Mouse (Mus musculus) hindbrain, embryonic 13.5 days (tissue): Measurements from ENCODE around the gene Hs3st5. TPM values are rescaled to one million over a fixed set of nuclear protein-coding genes. Genes with fewer than 3 reads are reported as not detected.
A peak's percentile ranks its signal among the peaks of the same experiment; 100 is the strongest.
"Not testable (repeated sequence)": the region's sequence is repeated elsewhere in the genome, so short reads cannot be mapped to it uniquely, and the experiment has no call there.

Experiments
- ATAC-seq: fragments of 200-750 bp; cut with Nextera tagmentation; 2 replicates; pipeline ENCODE4 v1.8.0; 2017; ENCODE audit warnings: moderate TSS enrichment; ENCODE audit not compliant: low FRiP score
- H3K27ac ChIP-seq: fragments of 300-500 bp; sonication (generic); 2 replicates; pipeline ENCODE4 v1.5.1; 2015; ENCODE audit warnings: inconsistent platforms, mild to moderate bottlenecking, moderate library complexity
- H3K27me3 ChIP-seq: fragments of 300-500 bp; sonication (generic); 2 replicates; pipeline ENCODE4 v1.6.1; 2015; ENCODE audit warnings: mild to moderate bottlenecking, inconsistent platforms
- H3K36me3 ChIP-seq: fragments of 300-500 bp; sonication (generic); 2 replicates; pipeline ENCODE4 v1.6.1; 2015; ENCODE audit warnings: mild to moderate bottlenecking, inconsistent platforms
- H3K4me1 ChIP-seq: fragments of 300-500 bp; sonication (generic); replicated peaks from 2 replicates; pipeline ENCODE4 v1.6.1; 2015; ENCODE audit warnings: inconsistent platforms
- H3K4me2 ChIP-seq: fragments of 300-500 bp; sonication (generic); 2 replicates; pipeline ENCODE4 v1.6.1; 2015; ENCODE audit warnings: inconsistent platforms, mild to moderate bottlenecking, moderate library complexity
- H3K4me3 ChIP-seq: fragments of 300-500 bp; sonication (generic); 2 replicates; pipeline ENCODE4 v1.5.1; 2015; ENCODE audit warnings: mild to moderate bottlenecking, inconsistent platforms
- H3K9ac ChIP-seq: fragments of 300-500 bp; sonication (generic); 2 replicates; pipeline ENCODE4 v1.6.1; 2015; ENCODE audit warnings: mild to moderate bottlenecking, inconsistent platforms
- H3K9me3 ChIP-seq: fragments of 300-500 bp; sonication (generic); 2 replicates; pipeline ENCODE4 v1.6.1; 2016; ENCODE audit warnings: inconsistent platforms
- WGBS: fragments of 180-500 bp; shearing (Covaris S2); methylation state at CpG from one replicate; pipeline ENCODE4 v1.1.7; 2015; 5-methylcytosine and 5-hydroxymethylcytosine counted together
- polyA plus RNA-seq: library from polyadenylated mRNA; unstranded; fragments of >200 nt; fragmentation: Nextera tagmentation; extraction: Ambion mirVana; gene quantifications from 2 replicates; pipeline ENCODE4 v1.2.1, GENCODE M21; 2015

Gene Hs3st5
- polyA plus RNA-seq, 1 experiment from 2014 or later: 24.4 TPM

DNA sequence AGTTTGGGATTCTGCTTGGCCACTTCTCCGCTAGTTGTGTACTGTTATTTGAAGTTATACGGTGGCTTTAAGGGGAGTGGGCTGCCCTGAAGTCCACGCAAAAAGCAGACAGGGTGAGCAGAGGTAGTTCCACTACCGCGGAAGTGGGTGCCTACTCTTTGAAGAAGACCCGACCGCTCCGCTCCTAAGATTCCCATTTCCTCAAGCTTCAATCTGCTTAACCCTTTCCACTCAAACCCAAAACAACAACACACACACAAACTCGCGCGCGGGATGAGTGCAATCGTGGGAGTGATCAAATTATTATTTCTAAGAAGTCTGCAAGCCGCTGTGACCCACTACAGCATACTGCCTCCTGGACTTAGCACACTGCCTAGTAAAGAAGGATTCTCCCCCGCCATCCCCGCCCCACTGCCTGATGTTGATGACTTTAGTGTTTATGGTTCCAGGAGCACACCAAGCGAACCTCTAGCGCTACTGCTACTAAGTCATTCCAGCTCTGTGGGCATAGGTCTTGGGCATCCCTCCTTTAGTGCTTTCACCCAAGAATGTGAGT, 1.5 kb downstream of the Hs3st5 start:
- Histone ChIP-seq H3K9me3 (no peaks in the 10 kb centered on the region), H3K27ac (peak overlapping the region; percentile 90), H3K4me3 (peak overlapping the region; percentile 80), H3K9ac (peak overlapping the region; percentile 80), H3K4me2 (peak overlapping the region; percentile 97), H3K36me3 (no peaks in the 10 kb centered on the region), H3K27me3 (peaks cover 5% of the 10 kb centered on the region; the same call in 1 of the 2 replicates), H3K4me1 (peaks cover 23% of the 10 kb centered on the region)
- 1% methylated on average over 18 of the region's 18 CpGs for WGBS
- 0 out of 2 replicates have a peak, but pooled peaks have one; percentile 4 for ATAC-seq

DNA sequence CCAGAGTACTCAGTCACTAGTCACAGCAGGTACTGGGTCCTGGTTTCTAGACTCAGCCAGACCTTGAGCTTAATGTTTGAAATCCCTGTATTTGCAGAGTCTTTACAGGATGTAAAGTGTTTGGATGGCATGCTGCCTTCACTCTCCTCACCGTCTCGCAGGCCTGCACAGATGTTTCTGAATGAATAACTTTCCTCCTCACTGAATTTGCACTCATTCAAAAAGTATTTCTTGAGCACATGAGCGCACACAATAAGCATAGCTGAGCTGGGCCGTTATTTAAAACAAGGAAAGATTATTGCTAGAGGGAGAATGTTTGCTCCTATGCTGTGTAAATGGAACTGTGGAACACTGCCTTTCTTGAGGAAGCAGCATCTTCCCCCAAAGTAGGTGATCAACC, 2.9 kb downstream of the Hs3st5 start:
- Histone ChIP-seq H3K9me3 (no peaks in the 10 kb centered on the region), H3K4me2 (peak overlapping the region; percentile 97), H3K9ac (peak overlapping the region; percentile 49; the same call in 1 of the 2 replicates), H3K4me3 (peak overlapping the region; percentile 80), H3K27ac (no peak overlapping the region), H3K27me3 (peaks cover 5% of the 10 kb centered on the region; the same call in 1 of the 2 replicates), H3K36me3 (no peaks in the 10 kb centered on the region), H3K4me1 (peaks cover 23% of the 10 kb centered on the region)
- ATAC-seq: no peak
- WGBS: 34% methylated on average over 4 of the region's 4 CpGs

DNA sequence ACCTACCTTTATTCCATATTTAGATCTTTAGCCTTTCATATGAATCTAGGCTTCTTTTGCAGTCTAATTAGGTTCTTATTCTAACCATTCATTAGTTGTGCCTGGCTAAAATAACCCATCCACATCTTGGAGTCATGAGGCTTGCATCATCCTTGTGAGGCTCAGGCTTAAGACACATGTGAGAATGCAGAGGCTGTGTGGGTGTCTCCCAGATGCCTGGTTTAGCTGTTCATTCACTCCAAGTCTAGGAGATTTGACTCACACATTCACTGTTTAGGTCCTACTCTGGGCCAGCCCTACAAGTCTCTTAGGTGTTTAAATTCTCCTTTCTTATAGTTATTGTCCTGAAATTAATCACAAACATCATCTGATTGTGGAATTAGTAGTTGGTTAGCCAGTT, 17.3 kb downstream of the Hs3st5 start:
- Histone ChIP-seq H3K9me3 (no peaks in the 10 kb centered on the region), H3K4me2 (no peak overlapping the region), H3K4me3 (no peak overlapping the region), H3K27me3 (no peaks in the 10 kb centered on the region), H3K27ac (no peak overlapping the region), H3K4me1 (no peaks in the 10 kb centered on the region), H3K36me3 (no peaks in the 10 kb centered on the region), H3K9ac (no peak overlapping the region)
- ATAC-seq: no peak

DNA sequence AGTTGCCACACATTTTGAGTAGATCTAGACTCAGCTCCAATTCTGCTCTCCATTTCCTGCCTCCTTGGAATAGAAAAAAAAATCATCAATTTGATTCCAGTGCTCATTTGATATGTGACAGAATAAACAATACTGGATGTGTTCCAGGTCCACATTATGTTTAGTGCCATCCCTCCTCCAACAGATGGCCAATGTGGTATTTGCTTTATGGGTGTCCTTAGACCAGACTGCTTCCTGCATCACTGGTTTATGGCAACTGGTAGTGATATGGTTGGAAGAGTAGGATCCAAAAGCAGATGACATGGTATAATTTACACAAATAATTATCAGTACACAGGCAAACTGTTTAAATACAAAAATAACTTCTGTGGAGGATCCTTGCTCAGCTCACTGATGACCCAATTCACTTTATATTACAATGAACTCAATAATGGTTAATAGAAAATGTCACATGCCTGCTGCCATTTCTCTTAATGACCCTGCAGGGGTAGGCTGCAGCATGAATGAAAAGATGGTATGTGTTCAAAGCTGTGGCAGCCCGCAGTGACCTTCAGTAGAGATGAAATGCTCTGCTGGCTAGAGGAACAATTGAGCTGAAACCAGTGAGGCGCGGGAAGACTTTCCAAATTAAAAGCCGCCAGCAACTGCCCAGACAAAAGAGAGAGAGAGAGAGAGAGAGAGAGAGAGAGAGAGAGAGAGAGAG, 27.2 kb downstream of the Hs3st5 start:
- Histone ChIP-seq H3K27me3 (no peaks in the 10 kb centered on the region), H3K9me3 (no peaks in the 10 kb centered on the region), H3K4me1 (peaks cover 6% of the 10 kb centered on the region; the same call in 1 of the 2 replicates), H3K4me3 (no peak overlapping the region), H3K36me3 (no peaks in the 10 kb centered on the region), H3K27ac (peak overlapping the region; percentile 44; the same call in 1 of the 2 replicates), H3K9ac (no peak overlapping the region), H3K4me2 (no peak overlapping the region)
- WGBS: 16% methylated on average over 4 of the region's 4 CpGs
- peak; percentile 79 for ATAC-seq

DNA sequence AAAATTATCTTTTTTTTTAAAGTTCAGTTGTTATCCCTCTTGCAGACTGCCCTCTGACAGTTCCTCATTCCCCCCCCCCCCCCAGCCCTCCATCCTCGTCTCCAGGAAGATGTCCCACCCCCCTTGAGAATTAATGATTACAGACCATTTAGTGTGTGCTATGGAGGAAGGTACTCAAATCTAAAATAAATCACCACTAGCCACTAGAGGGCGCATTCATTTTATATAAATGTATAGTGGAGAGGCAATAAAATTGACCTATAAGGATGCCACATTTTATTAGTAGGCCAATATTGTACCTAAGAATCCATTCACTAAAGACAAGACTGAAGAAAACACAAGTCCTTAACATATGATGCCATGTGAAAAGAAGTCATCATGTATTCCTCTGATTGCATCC, 40.0 kb downstream of the Hs3st5 start:
- no peak overlapping the region for H3K4me2 ChIP-seq
- no peaks in the 10 kb centered on the region for H3K36me3 ChIP-seq
- 17% methylated on average over 2 of the region's 2 CpGs for WGBS
- H3K9ac ChIP-seq: no peak overlapping the region
- H3K27ac ChIP-seq: no peak overlapping the region
- H3K27me3 ChIP-seq: no peaks in the 10 kb centered on the region
- no peak overlapping the region for H3K4me3 ChIP-seq
- no peak for ATAC-seq
- no peaks in the 10 kb centered on the region for H3K4me1 ChIP-seq
- H3K9me3 ChIP-seq: no peaks in the 10 kb centered on the region

DNA sequence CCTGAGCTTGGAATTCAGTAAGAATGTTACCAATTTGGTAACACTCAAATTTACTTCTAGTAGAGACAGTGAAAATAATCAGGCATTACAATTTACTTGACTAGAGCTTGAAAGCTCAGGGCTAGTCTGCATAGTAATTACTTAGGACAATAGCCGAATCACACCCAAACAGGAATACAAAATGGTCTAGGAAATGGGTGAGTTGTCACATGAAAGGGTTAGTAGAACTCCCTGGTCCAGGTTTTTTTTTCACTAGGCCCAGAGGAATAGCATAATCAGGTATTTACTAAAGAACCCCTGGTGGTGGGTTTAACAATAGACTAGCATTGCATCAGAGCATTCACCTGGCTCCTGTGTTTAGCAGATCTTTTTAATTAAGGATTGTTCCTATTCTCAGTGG, 41.1 kb downstream of the Hs3st5 start:
- not testable (repeated sequence) for H3K27me3 ChIP-seq, H3K4me1 ChIP-seq, H3K4me3 ChIP-seq, H3K9ac ChIP-seq, H3K36me3 ChIP-seq, H3K9me3 ChIP-seq, ATAC-seq, H3K4me2 ChIP-seq, H3K27ac ChIP-seq
- 76% methylated on average over 1 of the region's 1 CpGs for WGBS

DNA sequence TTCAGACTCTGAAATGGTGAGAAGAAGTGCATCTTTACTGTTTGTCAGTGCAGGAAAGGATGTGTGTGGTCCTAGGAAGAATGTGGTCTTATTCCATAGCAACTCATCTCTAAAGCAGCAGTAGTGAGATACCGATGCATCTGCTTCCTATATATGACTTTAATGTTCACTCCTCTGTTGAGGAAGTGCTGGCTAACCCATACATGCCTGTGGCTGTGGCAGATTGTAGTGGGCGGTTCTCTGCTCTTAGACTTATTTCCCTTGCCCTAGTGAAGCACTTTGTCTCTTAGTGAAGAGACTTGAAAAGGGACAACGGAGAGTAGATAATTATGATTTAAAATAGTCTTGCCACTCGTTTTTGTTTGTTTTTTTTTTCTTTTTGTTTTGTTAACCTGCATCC, 47.4 kb downstream of the Hs3st5 start:
- no peaks in the 10 kb centered on the region for H3K9me3 ChIP-seq
- no peak for ATAC-seq
- no peak overlapping the region for H3K4me3 ChIP-seq
- no peaks in the 10 kb centered on the region for H3K36me3 ChIP-seq
- peaks cover 7% of the 10 kb centered on the region for H3K4me1 ChIP-seq
- H3K4me2 ChIP-seq: no peak overlapping the region
- no peak overlapping the region for H3K27ac ChIP-seq
- H3K27me3 ChIP-seq: no peaks in the 10 kb centered on the region
- no peak overlapping the region for H3K9ac ChIP-seq
- 75% methylated on average over 4 of the region's 4 CpGs for WGBS

DNA sequence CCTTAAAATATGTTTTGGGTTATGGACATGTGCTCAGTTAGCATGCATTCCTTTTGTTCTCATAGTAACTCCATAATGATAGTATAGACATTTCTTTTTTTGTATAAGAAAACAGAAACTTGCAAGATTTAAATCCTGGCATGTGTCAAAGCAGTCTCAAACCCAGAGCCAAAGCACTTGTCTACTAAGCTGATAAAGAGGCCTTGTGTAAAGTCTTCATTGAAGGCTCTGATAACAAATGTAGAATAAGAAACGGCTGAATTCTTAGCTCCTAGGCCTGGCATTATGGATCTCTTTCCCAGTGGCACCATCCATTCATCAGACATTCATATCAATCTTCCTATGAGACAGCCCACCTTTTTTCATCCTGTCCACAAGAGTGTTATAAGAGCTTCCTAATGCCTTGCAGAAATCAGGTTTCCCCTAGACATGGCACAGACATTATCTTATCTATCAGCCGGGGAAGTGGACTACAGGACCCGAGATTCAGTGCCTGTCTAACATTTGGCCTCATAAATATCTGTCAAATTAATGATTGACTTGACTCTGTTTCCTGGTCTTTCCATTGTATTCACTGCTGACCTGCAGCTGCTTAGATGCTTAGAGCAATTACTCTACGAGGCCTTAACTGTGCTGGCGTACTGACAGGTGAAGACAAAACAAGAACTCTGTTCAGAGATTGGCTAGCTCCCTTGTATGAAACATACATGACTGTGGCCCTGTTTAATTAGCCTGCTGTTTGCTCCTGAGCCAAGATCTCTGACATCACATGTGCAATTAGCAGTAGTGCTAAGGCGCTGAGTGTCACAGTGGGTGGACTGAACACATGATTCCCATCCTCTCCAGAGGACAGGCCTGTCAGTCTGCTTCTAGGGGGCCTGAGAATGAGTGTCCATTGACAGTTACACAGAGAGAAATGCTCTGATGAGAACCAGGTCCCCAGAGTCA, 48.6 kb downstream of the Hs3st5 start:
- ATAC-seq: peak; percentile 80
- Histone ChIP-seq H3K27me3 (no peaks in the 10 kb centered on the region), H3K4me2 (no peak overlapping the region), H3K9me3 (no peaks in the 10 kb centered on the region), H3K4me3 (no peak overlapping the region), H3K4me1 (peaks cover 7% of the 10 kb centered on the region), H3K36me3 (no peaks in the 10 kb centered on the region), H3K27ac (peak overlapping the region; percentile 50), H3K9ac (no peak overlapping the region)
- WGBS: 51% methylated on average over 6 of the region's 6 CpGs

DNA sequence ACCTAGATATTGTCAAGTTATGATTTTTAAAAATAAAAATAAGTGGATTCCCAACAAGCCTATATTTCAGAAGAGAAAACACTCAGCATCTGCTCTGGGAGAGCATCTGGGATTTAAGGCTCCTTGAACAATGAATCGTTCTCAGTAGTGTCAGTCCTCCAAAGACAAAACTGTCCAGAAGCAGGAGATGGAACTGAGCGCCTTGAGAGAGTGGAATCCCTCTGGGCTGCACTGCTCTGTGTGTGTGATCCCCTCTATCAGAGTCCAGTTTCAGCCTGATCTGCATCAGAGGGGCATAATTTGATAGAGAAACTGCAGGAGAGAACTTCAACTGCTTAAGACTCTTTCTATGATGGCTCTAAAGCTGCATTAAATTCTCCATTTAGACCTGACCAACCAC, 49.5 kb downstream of the Hs3st5 start:
- WGBS: 53% methylated on average over 2 of the region's 2 CpGs
- no peak for ATAC-seq
- no peaks in the 10 kb centered on the region for H3K36me3 ChIP-seq

DNA sequence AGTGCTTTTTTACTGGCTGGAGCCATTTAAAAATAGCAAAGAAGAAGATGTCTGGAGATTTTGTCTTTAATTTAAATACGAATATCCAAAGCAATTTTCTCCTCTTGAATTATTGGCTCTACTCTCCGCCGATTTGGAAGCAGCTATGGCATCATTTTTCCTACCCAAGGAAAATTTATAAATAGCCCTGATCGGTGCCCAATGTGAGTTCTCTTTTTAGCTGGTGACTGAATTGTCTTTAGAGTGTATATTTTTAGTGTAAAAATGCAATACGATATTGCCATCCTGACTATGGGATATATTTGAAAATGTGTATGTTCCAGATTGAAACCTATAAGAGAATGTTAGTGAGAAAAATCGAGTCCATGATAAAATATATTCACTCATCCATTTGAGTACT, 51.1 kb downstream of the Hs3st5 start:
- Histone ChIP-seq H3K36me3 (no peaks in the 10 kb centered on the region), H3K9me3 (no peaks in the 10 kb centered on the region), H3K27ac (no peak overlapping the region), H3K4me1 (peaks cover 7% of the 10 kb centered on the region), H3K9ac (no peak overlapping the region), H3K4me2 (no peak overlapping the region), H3K4me3 (no peak overlapping the region), H3K27me3 (no peaks in the 10 kb centered on the region)
- WGBS: 90% methylated on average over 6 of the region's 6 CpGs
- no peak for ATAC-seq

More for the DNA sequence above, 49.5 kb downstream of the Hs3st5 start:
- Histone ChIP-seq H3K27me3 (no peaks in the 10 kb centered on the region), H3K9ac (no peak overlapping the region), H3K9me3 (no peaks in the 10 kb centered on the region), H3K4me1 (peaks cover 7% of the 10 kb centered on the region), H3K4me3 (no peak overlapping the region), H3K4me2 (no peak overlapping the region), H3K27ac (no peak overlapping the region)

DNA sequence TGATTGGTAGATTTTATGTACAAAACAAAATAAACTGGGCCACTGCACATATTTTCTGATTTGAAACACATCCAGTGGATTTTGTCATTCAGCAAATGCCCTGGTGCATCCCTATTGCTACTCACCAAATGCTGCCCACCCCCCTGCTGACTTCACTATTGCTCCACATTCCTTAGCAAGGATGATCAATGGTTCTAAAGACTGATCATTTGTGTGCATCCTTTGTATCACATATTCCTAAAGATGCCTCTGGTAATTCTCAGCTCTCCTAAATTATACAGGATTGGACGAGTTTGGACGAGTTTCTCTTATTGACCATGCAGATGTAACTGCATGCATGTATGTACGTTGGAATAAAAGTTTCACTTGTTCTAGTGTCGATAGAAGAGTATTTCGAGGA, 52.1 kb downstream of the Hs3st5 start:
- Histone ChIP-seq H3K9me3 (no peaks in the 10 kb centered on the region), H3K27ac (no peak overlapping the region), H3K36me3 (no peaks in the 10 kb centered on the region), H3K9ac (no peak overlapping the region), H3K4me1 (peaks cover 7% of the 10 kb centered on the region), H3K27me3 (no peaks in the 10 kb centered on the region), H3K4me3 (no peak overlapping the region), H3K4me2 (no peak overlapping the region)
- no peak for ATAC-seq
- 86% methylated on average over 5 of the region's 5 CpGs for WGBS

DNA sequence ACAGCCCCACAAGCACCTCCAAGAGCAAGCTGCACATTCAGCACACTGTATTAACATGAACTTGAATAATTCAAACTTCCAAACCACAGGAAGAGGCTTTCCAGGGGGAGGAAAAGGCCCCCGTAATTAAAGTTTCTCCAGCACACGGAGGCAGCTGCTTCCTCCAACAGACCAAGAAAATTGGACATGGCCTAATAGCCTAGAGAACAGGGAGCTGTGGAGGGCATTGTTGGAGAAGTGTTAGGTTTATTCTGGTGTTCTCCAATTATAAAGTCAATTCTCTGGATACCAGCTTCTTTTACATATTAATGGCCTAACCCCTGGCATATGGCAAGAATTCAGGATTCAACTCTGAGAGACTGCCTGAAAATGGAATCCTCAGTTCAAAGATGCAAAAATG, 60.6 kb downstream of the Hs3st5 start:
- ATAC-seq: peak; percentile 74; the same call in 1 of the 2 replicates
- H3K27ac ChIP-seq: no peak overlapping the region
- WGBS: 12% methylated on average over 2 of the region's 2 CpGs
- H3K4me3 ChIP-seq: no peak overlapping the region
- H3K27me3 ChIP-seq: no peaks in the 10 kb centered on the region
- no peak overlapping the region for H3K4me2 ChIP-seq
- H3K36me3 ChIP-seq: no peaks in the 10 kb centered on the region
- peaks cover 17% of the 10 kb centered on the region for H3K4me1 ChIP-seq
- no peak overlapping the region for H3K9ac ChIP-seq
- H3K9me3 ChIP-seq: no peaks in the 10 kb centered on the region
